Mouse (Mus musculus) thymus, postnatal 4 days (tissue): ENCODE measurements around the gene Col1a1.

Source experiments
- DNase-seq: peaks from one replicate; pipeline ENCODE4 v3.0.0; 2021

The Col1a1 gene

DNA sequence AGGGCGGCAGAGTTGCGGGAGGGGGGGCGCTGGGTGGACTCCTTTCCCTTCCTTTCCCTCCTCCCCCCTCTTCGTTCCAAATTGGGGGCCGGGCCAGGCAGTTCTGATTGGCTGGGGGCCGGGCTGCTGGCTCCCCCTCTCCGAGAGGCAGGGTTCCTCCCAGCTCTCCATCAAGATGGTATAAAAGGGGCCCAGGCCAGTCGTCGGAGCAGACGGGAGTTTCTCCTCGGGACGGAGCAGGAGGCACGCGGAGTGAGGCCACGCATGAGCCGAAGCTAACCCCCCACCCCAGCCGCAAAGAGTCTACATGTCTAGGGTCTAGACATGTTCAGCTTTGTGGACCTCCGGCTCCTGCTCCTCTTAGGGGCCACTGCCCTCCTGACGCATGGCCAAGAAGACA lies at the start of gene Col1a1:
Gene Col1a1 (plus strand): TSS at position 180 of the 400 bp plus-strand sequence.
- no peak for DNase-seq

DNA sequence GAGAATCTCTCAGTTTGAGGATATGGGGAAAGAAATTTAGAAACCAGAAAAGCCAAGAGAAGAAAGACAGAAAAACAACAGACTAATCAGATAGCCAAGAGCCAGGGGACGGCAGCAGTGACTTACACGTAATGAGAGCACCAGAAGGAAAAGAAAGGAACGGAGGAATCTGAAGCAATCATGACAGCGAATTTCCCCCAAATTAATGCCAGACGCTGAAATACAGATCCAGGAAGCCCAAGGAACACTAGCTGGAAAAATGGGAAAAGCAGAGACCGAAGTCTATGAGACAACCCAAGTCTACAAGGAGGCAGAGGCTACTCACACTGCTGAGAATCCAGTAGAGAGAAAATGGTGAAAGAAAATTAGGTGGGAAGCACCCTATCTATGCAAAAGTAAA lies 44.9 kb upstream of the Col1a1 start:
- no peak for DNase-seq

DNA sequence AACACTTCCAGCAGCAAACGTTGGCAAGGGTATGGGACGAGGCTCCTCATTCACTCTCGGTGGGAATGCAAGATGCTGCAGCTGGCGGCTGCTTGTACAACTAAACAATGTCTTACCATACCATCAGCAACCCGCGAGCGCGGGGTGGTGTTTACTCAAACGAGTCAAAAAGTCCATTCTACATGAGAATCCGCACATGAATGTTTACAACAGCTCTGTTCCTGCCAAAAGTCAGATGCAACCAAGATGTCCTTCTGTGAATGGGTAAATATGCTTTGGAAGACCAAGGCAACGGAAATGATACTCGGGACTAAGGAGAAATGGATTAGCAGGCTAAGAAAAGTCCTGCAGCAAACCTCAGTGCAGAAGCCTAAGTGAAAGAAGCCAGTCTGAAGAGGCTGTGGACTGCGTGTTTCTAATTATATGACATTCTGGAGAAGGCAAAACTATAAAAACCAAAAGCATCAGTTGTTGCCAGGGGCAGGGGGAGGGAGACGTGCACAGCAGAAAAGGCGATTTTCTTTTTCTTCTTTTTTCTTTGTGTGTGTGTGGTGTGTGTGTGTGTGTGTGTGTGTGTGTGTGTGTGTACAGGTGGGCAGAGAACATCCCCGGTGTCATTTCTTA lies 39.2 kb upstream of the Col1a1 start:
- no peak for DNase-seq

DNA sequence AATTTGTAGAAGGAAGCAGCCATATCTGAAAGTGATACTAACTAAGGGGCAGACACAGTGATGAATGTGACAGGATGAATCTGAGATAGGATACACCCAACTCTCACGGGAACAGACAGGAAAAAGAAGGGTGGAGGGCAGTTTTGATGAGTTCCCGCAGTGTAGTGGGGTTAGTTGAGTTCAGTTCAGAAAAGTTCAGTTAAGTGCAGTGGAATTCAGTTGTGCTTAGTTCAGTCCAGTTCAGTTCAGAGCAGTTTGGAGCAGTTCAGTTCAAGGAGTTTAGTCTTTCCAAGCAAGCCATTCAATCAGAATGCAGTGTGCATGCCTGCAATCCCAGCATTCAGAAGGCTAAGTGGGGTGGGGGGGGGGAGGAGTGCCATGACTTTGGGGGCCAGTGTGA lies 34.8 kb upstream of the Col1a1 start:
- DNase-seq, result no peak

DNA sequence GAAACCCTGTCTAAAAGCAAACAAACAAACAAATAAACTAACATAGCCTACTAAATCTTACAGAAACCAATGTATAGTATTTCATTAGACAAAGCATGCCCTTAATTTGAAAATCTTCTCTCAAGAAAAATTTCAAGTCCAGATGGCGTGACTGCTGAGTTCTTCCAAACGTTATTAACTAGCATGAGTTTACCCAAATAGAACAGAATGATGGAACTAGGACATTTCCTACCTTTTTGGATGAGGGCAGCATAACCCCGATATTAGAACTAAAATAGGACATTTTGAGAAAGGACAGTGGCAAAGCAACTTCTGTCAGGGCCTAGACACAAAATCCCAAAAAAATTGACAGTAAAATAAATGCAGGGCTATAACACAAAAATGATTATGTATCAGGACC lies 31.7 kb upstream of the Col1a1 start:
- DNase-seq, result no peak

DNA sequence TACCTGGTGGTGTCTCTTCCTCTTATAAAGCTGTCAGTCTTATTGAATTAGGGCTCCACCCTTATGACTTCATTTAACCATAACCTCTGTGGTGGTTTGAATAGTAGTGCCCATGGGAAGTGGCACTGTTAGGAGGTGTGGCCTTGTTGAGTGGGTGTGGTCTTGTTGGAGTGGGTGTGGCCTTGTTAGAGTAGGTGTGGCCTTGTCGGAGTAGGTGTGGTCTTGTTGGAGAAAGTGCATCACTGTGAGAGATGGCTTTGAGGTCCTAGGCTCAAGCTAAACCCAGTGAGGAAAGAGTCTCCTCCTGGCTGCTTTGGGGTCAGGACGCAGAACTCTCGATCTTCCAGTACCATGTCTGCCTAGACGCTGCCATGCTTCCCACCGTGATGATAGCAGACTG lies 25.1 kb upstream of the Col1a1 start:
- no peak for DNase-seq

DNA sequence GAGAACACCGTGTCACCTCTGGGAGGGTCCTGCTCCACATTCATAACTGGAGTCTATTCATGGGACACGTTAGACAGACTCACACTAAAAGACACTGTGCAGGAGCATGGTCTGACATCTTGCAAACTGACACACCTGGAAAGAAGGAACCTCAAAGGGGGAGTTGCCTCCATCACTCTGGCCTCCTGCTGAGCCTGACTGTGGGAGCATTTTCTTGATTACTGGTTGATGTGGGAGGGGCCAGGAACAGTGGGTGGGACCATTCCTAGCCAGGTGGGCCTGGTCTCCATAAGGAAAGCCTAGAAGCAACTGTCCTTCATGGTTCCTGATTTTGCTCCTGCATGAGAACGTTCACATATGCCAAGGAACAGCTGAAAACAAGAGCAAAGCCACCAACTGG lies 23.5 kb upstream of the Col1a1 start:
- DNase-seq, result no peak

DNA sequence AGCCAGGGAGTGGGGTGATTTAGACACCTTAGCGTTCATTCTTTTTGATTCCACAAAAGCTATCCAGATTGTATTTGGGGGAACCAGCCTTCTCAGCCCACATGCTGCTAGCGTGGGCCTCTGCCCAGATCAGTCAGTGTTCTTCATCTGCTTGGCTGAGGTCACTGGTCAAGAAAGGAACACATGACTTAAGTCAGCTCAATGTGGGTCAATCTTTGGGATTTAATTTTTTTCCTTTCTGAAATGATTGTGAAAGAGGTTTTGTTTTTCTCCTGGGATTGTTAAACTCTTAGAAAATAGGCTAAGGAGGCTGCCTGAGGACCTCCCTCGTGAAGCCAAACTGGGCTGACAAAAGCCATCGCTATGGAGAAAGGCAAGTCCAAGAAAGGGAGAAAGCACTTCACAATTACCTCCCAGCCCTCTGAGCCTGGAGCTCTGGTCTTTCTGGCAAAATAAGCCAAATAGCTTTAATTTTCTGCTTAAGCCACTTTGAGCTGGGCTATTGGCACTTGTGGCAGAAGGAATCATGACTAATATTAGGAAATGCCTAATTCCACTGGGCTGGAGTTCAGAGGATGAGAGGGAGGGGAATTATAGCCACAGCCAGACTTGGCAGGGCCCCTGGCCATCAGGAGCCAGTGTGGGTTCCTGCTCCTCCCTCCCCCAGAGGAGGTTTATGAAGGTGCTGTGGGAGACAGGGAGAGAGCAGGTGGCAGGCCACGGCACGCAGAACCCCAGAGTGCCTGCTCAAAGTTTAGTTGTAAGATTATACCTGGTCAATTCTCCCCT lies 22.5 kb upstream of the Col1a1 start:
- no peak for DNase-seq

DNA sequence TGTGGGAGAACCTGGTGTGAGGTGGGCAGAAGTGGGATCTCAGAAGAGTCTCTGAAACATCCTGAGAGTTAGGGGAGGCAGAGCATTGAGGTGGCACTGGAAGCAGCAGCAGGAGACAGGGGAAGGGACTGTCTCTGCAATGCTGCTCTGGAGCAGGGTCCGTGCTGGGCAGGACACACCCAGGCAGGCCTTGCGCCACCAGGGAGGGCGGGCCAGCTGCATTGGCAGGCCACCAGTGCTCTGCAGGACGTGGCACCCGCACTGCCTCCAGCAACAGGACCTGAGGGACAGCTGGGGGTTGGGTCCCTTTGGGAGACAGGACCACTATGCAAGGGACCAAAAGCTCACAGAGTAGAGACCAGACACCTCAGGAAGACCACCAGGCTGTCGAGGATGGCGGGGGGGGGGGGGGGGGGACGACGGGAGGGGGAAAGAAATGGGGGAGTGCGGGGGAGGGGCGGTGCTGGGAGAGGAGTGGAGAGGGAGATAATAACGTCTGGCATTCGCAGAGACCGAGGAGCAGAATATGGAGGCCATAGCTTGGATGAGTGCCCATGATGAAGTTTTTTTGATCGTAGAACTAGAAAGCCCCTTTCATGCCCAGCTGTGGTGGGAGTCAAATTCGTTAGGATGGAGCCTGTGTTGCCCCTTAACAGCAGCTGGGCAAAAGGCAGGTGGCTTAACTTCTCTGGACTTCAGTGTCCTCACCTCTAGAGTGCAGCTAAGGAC lies 20.2 kb upstream of the Col1a1 start:
- DNase-seq, result no peak

DNA sequence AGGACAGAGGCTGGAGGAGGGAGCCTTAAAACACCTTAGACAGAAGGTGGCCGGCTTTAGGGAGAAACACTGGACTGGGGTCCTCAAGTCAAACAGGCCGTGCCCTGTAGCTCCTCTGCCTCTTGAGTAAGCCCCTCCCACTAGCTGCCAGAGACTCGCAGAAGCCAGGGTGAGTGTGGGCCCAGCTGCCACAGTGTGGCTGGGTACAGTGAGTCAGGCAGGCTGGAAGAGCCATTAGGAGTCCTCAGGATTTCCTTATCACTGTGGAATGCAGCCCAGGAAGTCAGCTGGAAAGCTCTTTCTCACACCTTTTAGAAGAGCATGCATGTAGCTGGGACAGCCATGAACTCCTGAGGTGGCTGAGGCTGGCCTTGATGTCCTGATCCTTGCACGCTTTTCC lies 19.5 kb upstream of the Col1a1 start:
- no peak for DNase-seq

DNA sequence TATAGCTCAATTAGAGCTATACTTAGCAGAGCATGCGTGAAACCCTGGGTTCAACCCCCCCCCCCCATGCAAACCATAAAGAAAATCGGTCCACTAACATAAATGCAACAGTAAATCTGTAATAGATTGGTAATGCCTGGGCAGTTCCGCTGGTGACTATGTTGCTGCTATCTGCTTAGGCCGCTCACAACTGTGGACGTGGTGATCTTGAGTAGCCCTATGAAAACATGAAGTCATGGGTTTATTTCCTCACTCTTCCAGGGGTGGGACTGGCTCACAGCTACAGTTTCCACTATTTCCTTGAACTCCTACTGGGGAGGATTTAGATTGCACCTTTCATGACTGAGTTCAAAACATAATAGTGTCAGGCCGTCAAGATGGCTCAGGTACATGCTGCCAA lies 18.3 kb upstream of the Col1a1 start:
- no peak for DNase-seq

DNA sequence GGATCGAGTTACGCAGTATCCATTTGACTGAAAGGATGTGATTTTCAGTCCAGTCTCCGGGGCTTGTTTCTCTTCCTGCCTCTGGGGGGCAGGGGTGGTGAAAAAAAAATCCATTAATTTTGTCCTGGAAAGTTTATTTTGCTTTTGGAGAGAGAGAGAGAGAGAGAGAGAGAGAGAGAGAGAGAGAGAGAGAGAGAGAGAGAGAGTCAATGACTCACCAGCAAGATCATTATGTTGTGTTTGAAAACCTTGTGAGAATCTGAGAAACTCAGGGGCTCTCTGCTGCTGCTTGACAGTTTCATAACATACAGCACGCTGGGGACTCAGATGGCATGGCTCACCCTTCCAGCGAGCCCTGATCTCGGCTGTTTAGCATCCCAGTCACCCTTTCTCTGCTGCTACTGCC lies 15.0 kb upstream of the Col1a1 start:
- no peak for DNase-seq

DNA sequence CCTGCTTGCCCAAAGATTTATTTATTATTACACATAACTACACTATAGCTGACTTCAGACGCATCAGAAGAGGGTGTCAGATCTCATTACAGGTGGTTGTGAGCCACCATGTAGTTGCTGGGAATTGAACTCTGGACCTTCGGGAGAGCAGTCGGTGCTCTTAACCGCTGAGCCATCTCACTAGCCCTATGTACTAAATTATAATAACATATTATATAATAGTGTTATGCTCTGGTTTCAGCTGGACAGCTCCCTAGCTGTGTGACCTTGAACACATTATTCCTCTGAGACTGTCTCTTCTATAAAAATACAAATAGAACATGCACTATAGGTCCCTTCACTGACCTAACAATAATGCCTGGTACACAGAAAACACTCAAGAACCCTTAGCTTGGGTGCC lies 11.0 kb upstream of the Col1a1 start:
- DNase-seq, result no peak

DNA sequence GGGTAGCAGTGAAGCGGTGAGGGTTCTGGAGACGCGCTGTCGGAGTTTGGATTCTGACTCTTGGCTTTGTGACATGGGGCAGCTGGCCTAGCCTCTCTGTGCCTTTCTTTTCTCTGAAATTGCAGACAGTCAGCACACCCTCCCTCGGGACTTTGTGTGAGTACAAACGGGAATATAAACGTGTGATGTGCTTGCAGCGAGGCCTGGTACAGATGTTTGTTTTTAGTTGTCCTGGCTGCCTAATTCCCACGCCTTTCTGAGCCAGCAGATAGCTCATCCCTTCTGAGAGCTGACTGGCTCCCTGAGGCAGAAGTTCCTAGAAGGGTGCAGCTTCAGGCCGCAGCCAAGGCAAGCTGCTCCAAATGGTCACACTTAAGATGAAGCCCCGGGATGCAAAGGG lies 9.6 kb upstream of the Col1a1 start:
- DNase-seq, result no peak

DNA sequence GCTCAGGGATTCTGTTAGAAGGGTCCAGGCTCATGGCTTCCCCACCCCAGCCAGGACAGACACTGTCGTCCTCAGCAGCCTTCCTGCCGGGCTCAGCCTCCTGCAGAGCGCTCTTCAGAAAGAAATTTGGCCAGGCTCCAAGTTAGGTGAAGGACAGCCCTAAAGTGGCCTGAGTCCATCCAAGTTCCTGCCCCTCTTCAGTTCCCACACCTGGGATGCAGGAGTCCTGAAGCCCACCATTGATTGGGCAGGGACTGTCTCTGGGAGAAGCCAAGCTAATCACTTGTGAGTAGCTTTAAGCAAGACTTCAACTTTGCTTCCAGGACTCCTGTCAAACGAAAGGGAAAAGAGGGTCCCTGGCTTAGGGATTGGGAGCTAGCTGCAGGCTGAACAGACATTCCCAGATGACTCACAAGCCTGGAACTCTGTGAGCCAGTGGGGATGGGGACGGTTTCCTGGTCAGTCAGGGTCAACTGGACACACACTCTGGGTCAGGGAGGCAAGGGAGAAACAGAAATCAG lies 8.2 kb upstream of the Col1a1 start:
- no peak for DNase-seq

DNA sequence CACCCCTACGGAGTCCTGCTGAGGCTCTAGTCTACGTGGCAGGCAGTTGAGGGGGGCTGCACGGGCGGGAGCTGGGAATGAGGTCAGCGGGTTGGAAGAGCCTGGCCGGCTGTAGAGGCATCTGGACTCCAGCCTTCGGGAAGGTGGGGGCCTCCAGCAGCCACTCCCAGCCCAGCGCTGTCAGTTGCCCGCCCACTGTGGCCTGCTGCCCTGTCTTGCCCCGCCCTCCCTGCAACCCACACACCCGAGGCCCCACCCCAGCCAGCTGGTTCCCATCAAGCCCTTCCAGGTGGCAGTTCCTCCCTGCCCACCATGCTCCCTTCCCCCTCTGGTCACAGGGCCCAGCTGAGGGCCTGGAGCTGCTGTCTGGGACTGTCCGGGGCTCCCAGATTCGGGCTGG lies 7.2 kb upstream of the Col1a1 start:
- DNase-seq, result peak; percentile 52

DNA sequence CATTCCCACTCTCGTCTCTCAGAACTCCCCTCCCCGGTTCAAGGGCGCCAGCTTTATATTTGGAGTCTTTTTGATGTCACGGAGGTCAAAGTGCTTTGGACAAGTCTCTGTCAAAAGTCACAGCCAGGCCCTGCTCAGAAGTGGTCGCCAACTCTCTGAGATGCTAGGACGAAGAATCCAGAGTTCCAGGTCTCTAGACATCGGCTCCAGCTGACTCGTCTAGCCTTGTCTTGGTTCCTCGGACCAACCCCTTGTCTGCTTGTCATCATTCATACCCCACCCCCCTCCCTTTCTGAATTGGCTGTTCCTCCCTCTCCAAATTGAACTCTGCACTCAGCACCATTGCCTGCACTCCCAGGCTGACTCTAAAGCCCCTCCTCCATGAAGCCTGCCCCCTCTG lies 6.4 kb upstream of the Col1a1 start:
- no peak for DNase-seq

DNA sequence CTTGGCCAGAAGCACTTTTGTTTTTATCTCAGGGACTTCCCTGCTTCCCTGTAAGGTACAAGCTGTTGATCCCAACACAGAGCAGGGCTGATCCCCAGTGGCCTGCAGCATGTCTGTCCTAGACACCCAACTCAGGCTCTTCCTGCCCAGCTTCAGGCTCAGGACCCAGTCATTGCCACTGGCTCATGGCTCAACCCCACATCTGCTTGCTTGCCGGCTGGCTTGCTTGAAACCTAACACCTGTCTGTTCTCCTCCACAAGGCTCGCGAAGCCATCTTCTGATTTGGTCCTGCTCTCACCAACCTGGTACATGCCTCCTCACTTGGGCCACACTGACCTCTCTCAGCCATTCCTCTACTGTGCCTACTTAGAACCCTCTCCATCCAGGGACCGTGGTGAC lies 5.9 kb upstream of the Col1a1 start:
- no peak for DNase-seq

DNA sequence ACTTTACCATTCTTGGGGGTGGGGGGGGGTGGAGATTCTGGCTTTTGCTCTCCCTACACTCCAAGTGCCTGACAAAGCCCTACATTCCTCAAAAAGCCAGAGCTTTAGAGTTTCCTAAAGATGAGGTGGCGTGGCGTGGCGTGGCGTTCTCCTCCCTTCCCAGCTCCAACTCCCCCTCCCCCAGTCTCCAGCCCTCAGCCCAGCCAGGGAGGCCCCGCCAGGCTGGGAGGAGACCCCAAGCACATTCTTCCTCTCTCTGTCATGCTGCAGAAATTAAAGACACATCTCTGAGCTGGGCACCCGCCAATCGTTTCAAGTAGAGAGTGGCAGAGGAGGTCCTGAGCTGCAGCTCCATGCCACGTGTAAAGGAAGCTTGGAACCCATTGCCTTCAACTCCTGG lies 2.4 kb upstream of the Col1a1 start:
- no peak for DNase-seq

DNA sequence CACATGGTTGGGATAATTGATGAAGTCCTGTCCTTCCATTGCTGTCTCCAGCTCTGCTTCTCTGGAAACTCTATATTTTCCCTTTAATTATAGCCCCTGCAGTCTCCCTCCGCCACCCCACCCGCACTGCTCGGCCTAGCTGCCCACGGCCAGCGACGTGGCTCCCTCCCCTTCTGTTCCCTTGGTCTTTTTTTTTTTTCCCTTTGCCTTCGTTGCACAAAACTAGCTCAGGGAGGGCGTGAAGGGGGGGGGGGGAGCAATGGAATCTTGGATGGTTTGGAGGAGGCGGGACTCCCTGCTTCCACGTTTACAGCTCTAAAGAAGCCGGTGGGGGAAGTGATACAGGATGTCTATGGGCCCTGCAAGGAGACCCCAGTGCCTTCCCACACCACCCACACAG lies 1.5 kb upstream of the Col1a1 start:
- no peak for DNase-seq

DNA sequence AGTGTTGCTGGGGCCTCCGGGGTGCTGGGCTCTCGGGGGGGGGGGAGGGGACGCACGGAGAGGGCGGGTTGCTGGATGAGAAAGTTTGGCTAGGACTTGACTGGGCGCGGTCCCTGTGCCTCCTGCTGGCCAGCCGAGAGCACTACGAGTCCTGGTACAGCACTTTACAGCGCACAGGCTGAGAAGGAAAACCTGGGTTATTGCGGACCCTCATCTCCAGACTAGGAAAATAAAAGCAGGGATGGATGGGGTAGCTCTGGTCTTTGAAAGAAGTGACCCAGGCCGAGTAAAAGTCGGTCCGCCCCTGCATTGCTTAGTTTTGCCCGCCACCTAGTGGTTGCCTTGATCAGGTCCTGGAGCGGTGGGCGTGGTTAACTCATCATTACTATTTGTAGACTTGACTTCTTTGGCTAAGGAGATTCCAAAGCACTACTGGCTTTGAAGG lies 849 bp downstream of the Col1a1 start:
- DNase-seq, result peak; percentile 89

DNA sequence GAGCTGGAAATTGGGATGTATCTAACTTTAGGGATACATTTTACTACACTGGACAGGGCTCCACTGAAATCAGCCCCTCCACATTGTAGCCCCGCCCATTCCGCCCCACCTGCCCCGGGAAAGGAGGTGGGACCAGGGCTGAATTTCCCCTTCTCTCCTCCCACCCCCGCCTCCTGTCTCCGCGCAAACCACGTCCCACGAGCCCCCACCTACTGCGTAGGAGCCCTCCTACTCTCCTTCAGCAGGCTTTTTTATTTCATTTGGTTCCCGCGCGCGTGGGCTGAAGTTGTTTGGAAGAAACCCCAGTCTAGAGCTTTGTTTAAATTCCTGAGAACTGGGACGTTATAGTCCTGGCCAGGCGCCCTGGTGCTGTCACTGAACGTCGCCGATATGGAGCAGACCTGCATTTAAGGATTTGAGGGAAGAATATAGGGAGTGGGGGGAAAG lies 1.3 kb downstream of the Col1a1 start:
- DNase-seq, result no peak

DNA sequence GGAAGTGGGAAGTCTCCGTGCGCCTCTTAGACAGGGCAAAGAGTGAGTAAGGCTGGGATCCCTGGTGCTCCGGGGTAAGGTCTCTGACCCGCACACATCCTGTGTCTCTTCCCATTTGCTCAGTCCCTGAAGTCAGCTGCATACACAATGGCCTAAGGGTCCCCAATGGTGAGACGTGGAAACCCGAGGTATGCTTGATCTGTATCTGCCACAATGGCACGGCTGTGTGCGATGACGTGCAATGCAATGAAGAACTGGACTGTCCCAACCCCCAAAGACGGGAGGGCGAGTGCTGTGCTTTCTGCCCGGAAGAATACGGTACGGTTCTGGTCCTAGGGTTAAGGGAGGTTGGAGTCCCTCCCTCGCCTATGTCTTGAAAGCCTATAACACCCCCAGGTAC lies 1.8 kb downstream of the Col1a1 start:
- DNase-seq, result no peak

DNA sequence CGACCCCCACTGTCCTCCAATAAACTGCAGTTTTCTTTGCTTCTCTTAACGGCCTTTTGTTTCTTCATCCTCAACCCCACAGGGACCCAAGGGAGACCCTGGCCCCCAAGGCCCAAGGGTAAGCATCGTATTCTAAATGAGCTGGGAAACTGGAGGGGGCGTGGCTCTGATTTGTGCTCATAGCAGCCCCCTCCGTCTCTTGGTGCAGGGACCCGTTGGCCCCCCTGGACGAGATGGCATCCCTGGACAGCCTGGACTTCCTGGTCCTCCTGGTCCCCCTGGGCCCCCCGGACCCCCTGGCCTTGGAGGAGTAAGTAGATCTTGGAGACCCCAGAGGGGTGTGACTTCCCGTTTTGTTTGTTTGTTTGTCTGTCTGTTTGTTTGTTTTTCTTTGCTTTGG lies 2.3 kb downstream of the Col1a1 start:
- no peak for DNase-seq
